Mouse (Mus musculus) liver, embryonic 15.5 days (tissue): ENCODE data around the gene Plekhg1. TPM values are rescaled to one million over a fixed set of nuclear protein-coding genes. Genes with fewer than 3 reads are reported as not detected.

ENCODE experiments used
- ATAC-seq: fragments of 200-750 bp; cut with Nextera tagmentation; 2 replicates; pipeline ENCODE4 v1.8.0; 2017; ENCODE audit warnings: moderate number of reproducible peaks, mild to moderate bottlenecking, moderate library complexity; ENCODE audit not compliant: insufficient read depth
- H3K27ac ChIP-seq: fragments of 300-500 bp; sonication (generic); replicated peaks from 2 replicates; pipeline ENCODE4 v1.5.1; 2015; ENCODE audit warnings: mild to moderate bottlenecking, inconsistent platforms
- H3K27me3 ChIP-seq: fragments of 300-500 bp; sonication (generic); 2 replicates; pipeline ENCODE4 v1.6.1; 2015; ENCODE audit warnings: mild to moderate bottlenecking, inconsistent platforms
- H3K36me3 ChIP-seq: fragments of 300-500 bp; sonication (generic); replicated peaks from 2 replicates; pipeline ENCODE4 v1.6.1; 2015; ENCODE audit warnings: moderate library complexity, mild to moderate bottlenecking, inconsistent platforms
- H3K4me1 ChIP-seq: fragments of 300-500 bp; sonication (generic); replicated peaks from 2 replicates; pipeline ENCODE4 v1.6.1; 2015; ENCODE audit warnings: inconsistent platforms
- H3K4me2 ChIP-seq: fragments of 300-500 bp; sonication (generic); 2 replicates; pipeline ENCODE4 v1.6.1; 2015; ENCODE audit warnings: moderate library complexity, mild to moderate bottlenecking, inconsistent platforms
- H3K4me3 ChIP-seq: fragments of 300-500 bp; sonication (generic); replicated peaks from 2 replicates; pipeline ENCODE4 v1.5.1; 2015; ENCODE audit warnings: mild to moderate bottlenecking, inconsistent platforms
- H3K9ac ChIP-seq: fragments of 300-500 bp; sonication (generic); 2 replicates; pipeline ENCODE4 v1.6.1; 2015; ENCODE audit warnings: moderate library complexity, mild to moderate bottlenecking, inconsistent platforms
- H3K9me3 ChIP-seq: fragments of 300-500 bp; sonication (generic); replicated peaks from 2 replicates; pipeline ENCODE4 v1.6.1; 2016; ENCODE audit warnings: inconsistent platforms
- WGBS: fragments of 180-500 bp; shearing (Covaris S2); methylation state at CpG from one replicate; pipeline ENCODE4 v1.1.7; 2015; ENCODE audit warnings: mixed read lengths; ENCODE audit not compliant: insufficient replicate concordance; 5-methylcytosine and 5-hydroxymethylcytosine counted together
- polyA plus RNA-seq: library from polyadenylated mRNA; unstranded; fragments of >200 nt; fragmentation: Nextera tagmentation; extraction: Ambion mirVana; gene quantifications from 2 replicates; pipeline ENCODE4 v1.2.1, GENCODE M21; 2015

Gene Plekhg1
- polyA plus RNA-seq, 1 experiment from 2014 or later: 1.0 TPM

DNA sequence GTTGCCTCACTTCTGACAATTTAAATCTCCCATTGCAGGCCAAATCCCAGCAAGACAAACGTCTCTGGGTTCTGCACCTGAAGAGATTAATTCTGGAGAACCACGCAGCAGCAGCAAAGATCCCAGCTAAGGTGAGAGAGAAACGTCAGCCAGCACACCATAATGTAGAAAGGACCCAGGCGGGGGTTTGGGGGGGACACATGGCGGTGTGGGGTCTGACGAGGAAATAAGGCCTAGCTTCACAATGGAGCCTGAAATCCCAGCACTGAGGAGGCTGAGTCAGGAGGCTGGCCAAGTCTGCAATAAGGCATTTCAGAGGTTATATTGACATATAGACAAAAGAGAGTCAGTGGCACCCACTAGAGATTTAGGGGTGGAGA is 200.4 kb downstream of the Plekhg1 start:
- Histone ChIP-seq H3K4me2 (no peak overlapping the region), H3K36me3 (no peaks in the 10 kb centered on the region), H3K4me3 (no peak overlapping the region), H3K4me1 (no peaks in the 10 kb centered on the region), H3K9ac (no peak overlapping the region), H3K27me3 (no peaks in the 10 kb centered on the region), H3K9me3 (no peaks in the 10 kb centered on the region), H3K27ac (no peak overlapping the region)
- 58% methylated on average over 6 of the region's 6 CpGs for WGBS
- no peak for ATAC-seq

DNA sequence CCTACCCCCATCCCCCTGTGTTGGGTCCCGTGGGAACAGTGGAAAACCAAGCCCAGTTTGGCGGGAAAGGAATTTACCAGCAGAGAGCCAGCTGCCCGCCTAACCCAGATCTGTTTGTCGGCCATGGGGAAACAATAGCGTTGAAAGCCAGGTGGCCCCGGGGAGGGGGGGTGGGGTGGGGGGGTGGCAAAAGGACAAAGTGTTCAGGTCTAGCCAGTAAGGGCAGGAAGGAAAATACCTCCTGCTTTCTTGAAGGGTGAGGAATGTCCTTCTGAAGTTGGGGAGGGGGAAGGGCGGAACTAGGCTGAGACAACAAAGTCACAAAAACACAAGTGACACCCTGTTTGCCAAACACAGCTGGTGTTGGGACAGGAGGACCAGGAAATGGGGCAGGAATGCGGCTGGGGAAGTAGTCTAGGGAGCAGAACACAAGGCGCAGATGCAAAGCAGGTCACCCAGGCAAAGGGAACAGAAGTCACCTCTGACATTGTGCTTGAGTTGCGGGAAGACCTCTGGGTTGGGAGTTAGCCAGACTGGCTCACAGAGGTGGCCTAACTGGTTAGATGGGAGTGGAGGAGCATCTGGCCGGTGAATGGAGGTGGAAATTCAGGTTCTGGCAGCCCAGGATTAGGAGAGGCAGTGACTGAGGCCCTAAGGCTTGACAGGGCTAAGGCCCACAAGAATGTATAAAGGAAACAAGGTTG is 201.0 kb downstream of the Plekhg1 start:
- H3K4me2 ChIP-seq: no peak overlapping the region
- no peak overlapping the region for H3K27ac ChIP-seq
- no peaks in the 10 kb centered on the region for H3K27me3 ChIP-seq
- ATAC-seq: no peak
- no peak overlapping the region for H3K9ac ChIP-seq
- no peak overlapping the region for H3K4me3 ChIP-seq
- no peaks in the 10 kb centered on the region for H3K9me3 ChIP-seq
- H3K4me1 ChIP-seq: no peaks in the 10 kb centered on the region
- 43% methylated on average over 11 of the region's 11 CpGs for WGBS
- no peaks in the 10 kb centered on the region for H3K36me3 ChIP-seq

DNA sequence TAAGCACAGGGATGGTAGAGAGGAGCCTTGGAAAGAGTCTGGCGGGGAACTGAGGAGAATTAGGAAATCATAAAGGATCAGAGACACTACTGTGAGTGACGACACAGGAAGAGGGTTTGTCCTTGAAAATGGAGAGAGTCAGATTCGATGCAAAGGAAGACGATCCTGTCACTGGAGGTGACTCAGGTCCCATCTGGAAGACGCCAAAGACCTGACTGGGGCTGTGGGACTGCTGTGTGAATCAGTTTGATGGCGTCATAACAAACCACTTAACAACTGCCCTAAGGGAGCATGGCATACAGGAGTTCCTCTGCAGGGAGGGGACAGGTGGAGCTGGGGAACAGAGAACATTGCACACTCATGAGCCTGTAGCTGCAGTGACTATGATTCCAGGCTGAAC is 202.1 kb downstream of the Plekhg1 start:
- Histone ChIP-seq H3K27ac (no peak overlapping the region), H3K4me1 (no peaks in the 10 kb centered on the region), H3K27me3 (no peaks in the 10 kb centered on the region), H3K9me3 (no peaks in the 10 kb centered on the region), H3K9ac (no peak overlapping the region), H3K36me3 (no peaks in the 10 kb centered on the region), H3K4me3 (no peak overlapping the region), H3K4me2 (no peak overlapping the region)
- ATAC-seq: no peak
- WGBS: 38% methylated on average over 6 of the region's 6 CpGs

DNA sequence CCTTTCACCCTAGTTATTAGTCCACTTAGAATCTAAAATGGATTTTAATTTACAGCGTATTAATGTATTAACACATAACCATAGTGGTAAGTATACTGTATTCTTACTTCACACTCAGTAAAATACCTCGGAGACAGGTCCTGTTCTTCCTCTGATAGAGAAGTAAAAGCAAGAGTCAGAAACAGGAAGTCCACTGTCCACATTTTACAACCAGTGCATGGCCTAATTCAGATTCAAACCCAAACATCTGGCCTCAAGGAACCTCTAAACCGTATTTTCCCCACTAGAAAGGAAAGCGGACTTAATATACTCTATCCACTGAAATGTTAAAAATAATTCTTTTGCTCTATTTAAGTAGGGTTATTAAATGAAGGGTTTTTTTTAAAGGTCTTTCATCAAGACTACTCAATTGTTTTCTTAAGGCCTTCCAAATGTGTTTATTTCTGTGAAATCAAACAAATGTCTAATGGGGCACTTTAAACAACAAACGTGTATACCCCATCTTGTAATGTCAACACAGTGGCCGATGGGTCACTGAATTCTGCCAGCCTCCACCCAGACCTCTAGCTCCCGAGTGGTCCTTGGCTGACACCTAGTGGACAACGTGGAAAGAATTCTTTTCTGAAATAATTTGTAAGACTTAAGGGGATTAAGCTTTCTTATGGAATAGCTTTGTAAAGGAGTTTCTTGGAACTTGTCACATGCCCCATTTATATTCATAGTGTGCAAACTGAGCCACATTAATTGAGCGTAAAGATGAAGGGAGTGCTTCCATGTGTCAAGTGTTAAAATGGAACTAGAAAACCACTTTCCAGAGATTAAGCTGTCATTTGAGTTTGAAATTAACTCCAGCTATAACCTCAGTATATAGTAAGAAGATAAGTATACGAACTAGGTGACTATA is 203.6 kb downstream of the Plekhg1 start:
- no peak overlapping the region for H3K27ac ChIP-seq
- no peaks in the 10 kb centered on the region for H3K36me3 ChIP-seq
- no peak overlapping the region for H3K9ac ChIP-seq
- no peak overlapping the region for H3K4me2 ChIP-seq
- no peaks in the 10 kb centered on the region for H3K27me3 ChIP-seq
- H3K4me3 ChIP-seq: no peak overlapping the region
- 18% methylated on average over 10 of the region's 10 CpGs for WGBS
- no peaks in the 10 kb centered on the region for H3K4me1 ChIP-seq
- ATAC-seq: no peak
- H3K9me3 ChIP-seq: no peaks in the 10 kb centered on the region

DNA sequence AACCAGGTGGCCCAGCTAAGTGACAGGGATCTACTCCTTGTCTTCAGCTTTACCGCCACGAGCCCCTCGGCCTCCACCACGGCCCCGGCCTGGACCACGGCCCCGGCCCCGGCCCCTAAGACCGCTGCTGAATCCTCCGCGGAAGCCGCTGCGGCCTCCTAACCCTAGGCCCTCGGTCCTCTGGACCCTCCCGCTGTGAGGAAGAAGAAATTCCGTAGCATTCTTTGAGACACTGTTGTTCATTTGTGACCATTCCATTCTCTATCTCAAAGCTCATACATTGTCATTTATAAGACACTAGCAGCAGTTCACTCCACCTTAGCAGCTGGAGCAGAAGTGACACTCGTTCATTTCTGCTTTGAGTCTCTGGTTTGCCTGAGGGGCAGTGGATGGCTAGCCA is 206.7 kb downstream of the Plekhg1 start:
- ATAC-seq: no peak
- no peak overlapping the region for H3K27ac ChIP-seq
- H3K4me1 ChIP-seq: no peaks in the 10 kb centered on the region
- H3K4me3 ChIP-seq: no peak overlapping the region
- no peaks in the 10 kb centered on the region for H3K36me3 ChIP-seq
- WGBS: 82% methylated on average over 17 of the region's 17 CpGs
- no peaks in the 10 kb centered on the region for H3K27me3 ChIP-seq
- H3K4me2 ChIP-seq: no peak overlapping the region
- H3K9ac ChIP-seq: no peak overlapping the region
- H3K9me3 ChIP-seq: no peaks in the 10 kb centered on the region

DNA sequence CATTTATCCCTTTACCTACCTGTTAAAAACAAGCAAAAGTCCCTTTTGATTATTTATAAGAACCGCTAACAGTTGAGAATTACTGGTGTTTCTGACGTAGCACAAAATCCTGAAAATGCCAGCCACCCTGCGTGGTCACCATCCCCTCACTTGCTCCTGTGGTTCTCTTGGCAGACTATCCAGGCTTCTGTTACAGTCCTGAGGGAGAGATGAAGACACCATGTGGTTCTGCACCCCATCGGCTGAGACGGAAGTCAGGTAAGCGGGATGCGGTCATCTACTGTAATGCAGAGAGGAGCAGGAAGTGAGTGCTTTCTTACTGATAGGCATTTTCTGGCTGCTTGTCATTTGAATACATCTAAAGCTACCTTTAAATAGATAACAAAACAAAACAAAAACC is 207.2 kb downstream of the Plekhg1 start:
- no peaks in the 10 kb centered on the region for H3K9me3 ChIP-seq
- no peak overlapping the region for H3K9ac ChIP-seq
- WGBS: 73% methylated on average over 7 of the region's 7 CpGs
- no peaks in the 10 kb centered on the region for H3K36me3 ChIP-seq
- H3K4me2 ChIP-seq: no peak overlapping the region
- ATAC-seq: no peak
- no peak overlapping the region for H3K4me3 ChIP-seq
- H3K4me1 ChIP-seq: no peaks in the 10 kb centered on the region
- H3K27me3 ChIP-seq: no peaks in the 10 kb centered on the region
- no peak overlapping the region for H3K27ac ChIP-seq

DNA sequence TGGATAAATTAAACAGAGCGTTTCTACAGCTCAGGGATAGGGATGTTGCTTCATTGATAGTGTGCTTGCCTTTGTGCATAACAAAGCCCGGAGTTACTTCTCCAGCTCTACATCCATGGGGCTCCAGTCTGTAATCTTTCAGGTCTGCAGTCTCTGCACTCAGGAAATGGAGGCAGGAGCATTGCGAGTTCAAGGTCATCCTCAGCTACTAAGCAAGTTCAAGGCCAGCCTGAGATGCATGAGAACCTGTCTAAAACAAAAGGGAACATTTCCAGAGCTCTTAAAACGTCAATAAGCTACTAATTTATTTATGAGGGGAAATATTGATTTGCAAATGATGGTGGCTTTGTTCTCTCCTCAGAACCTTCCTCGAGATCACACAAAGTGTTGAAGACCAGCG is 209.1 kb downstream of the Plekhg1 start:
- Histone ChIP-seq H3K4me1 (no peaks in the 10 kb centered on the region), H3K27me3 (no peaks in the 10 kb centered on the region), H3K4me2 (no peak overlapping the region), H3K4me3 (no peak overlapping the region), H3K9me3 (no peaks in the 10 kb centered on the region), H3K36me3 (no peaks in the 10 kb centered on the region), H3K9ac (no peak overlapping the region), H3K27ac (no peak overlapping the region)
- WGBS: 60% methylated on average over 6 of the region's 6 CpGs
- ATAC-seq: no peak

DNA sequence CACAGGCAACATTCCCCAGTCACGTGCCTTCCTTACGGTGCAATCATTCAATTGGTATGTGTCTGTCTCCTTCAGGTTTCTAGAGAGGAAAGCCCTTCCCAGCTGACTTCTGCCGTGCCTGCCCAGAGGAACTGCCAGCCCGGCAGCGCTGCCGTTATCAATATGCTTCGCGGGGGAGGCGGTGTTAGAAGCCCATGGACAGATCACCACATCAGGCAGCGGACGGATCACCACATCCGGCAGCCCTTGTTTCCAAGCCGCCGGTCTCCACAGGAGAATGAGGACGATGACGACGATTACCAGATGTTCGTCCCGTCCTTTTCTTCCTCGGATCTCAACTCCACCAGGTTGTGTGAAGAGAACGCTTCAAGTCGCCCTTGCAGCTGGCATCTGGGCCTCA is 216.3 kb downstream of the Plekhg1 start:
- H3K9ac ChIP-seq: no peak overlapping the region
- no peaks in the 10 kb centered on the region for H3K27me3 ChIP-seq
- H3K9me3 ChIP-seq: no peaks in the 10 kb centered on the region
- no peak overlapping the region for H3K4me2 ChIP-seq
- no peaks in the 10 kb centered on the region for H3K4me1 ChIP-seq
- H3K36me3 ChIP-seq: no peaks in the 10 kb centered on the region
- H3K4me3 ChIP-seq: no peak overlapping the region
- ATAC-seq: no peak
- WGBS: 79% methylated on average over 22 of the region's 22 CpGs
- no peak overlapping the region for H3K27ac ChIP-seq

DNA sequence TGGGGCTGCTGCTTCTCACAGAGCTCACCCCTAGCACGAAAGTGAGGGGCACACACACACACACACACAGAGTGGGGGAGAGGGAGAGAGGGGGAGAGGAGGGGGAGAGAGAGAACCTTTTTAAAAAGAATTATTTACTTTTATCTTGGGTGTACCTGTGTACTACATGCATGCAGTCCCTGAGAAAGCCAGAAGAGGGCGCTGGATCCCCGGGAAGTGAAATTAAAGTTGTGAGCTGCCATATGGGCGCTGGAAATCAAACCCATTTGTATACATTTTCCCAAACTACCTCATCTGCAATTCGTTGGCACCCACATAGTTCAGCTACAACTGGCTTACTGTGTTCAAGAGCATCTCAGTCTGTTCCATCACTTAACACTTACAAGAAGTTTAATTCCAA is 218.4 kb downstream of the Plekhg1 start:
- H3K4me3 ChIP-seq: no peak overlapping the region
- H3K9ac ChIP-seq: no peak overlapping the region
- 45% methylated on average over 5 of the region's 5 CpGs for WGBS
- H3K27ac ChIP-seq: no peak overlapping the region
- no peak overlapping the region for H3K4me2 ChIP-seq
- H3K36me3 ChIP-seq: no peaks in the 10 kb centered on the region
- no peaks in the 10 kb centered on the region for H3K9me3 ChIP-seq
- H3K27me3 ChIP-seq: no peaks in the 10 kb centered on the region
- no peak for ATAC-seq
- no peaks in the 10 kb centered on the region for H3K4me1 ChIP-seq

DNA sequence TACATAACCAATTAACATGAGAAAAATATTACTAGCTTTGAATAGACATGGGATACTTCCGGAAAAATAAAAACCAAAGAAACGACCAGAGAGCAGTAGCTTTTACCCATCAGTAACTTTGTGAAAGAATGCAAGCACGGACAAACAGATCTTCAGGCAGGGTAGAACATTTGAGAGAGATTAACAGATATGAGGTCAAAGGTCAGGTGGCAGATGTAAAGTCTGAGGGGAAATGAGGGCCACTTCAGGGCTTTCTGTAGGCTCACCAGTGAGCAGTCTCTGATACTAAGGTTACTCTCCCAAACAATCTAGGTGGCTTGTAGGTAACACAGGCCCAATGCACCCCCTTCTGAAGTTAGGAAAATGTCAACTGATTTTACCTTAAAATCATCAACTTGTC is 228.9 kb downstream of the Plekhg1 start:
- H3K4me1 ChIP-seq: peaks cover 15% of the 10 kb centered on the region
- no peak overlapping the region for H3K4me2 ChIP-seq
- H3K9ac ChIP-seq: no peak overlapping the region
- ATAC-seq: no peak
- no peaks in the 10 kb centered on the region for H3K27me3 ChIP-seq
- H3K9me3 ChIP-seq: no peaks in the 10 kb centered on the region
- H3K27ac ChIP-seq: no peak overlapping the region
- 57% methylated on average over 3 of the region's 3 CpGs for WGBS
- H3K36me3 ChIP-seq: no peaks in the 10 kb centered on the region
- no peak overlapping the region for H3K4me3 ChIP-seq

DNA sequence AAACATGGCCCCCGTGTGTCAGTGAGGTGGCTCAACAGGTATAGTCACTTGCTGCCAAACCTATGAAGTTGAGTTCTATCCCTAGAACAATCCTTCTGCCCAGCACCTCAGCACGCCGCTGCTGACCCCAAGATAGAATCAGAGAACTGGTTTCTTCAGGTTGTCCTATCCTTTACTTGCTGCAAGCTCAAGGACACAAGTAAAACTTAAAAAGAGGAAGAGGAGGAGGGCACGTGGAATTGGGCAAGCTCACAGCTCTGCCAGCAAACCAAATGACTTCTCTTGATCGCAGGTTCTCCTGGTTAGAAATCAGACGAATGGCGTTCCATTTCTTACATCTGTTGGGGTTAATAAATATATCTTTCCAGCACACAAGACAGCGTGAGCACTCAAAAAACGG is 232.1 kb downstream of the Plekhg1 start:
- Histone ChIP-seq H3K36me3 (no peaks in the 10 kb centered on the region), H3K4me2 (peak overlapping the region; percentile 98), H3K27me3 (no peaks in the 10 kb centered on the region), H3K27ac (peak overlapping the region; percentile 94), H3K9ac (peak overlapping the region; percentile 89; the same call in 1 of the 2 replicates), H3K4me1 (peaks cover 44% of the 10 kb centered on the region), H3K4me3 (peak overlapping the region; percentile 84), H3K9me3 (no peaks in the 10 kb centered on the region)
- WGBS: 61% methylated on average over 9 of the region's 9 CpGs
- ATAC-seq: no peak
